Mouse (Mus musculus) ES-E14 (cell line): ENCODE measurements around the gene Marco.

Source experiments
- CHD2 ChIP-seq: IDR thresholded peaks from 2 replicates; pipeline ENCODE4 v1.6.1; 2014; ENCODE audit warnings: mild to moderate bottlenecking, low read depth, low read length, inconsistent platforms
- HCFC1 ChIP-seq: IDR thresholded peaks from 2 replicates; pipeline ENCODE4 v1.6.1; 2012; ENCODE audit warnings: low read length, inconsistent platforms, borderline replicate concordance; ENCODE audit not compliant: insufficient read depth
- MAFK ChIP-seq: IDR thresholded peaks from 2 replicates; pipeline ENCODE4 v1.6.1; 2014; ENCODE audit warnings: mild to moderate bottlenecking, low read depth, low read length, inconsistent platforms; ENCODE audit not compliant: insufficient read depth
- ZC3H11A ChIP-seq: IDR thresholded peaks from 2 replicates; pipeline ENCODE4 v1.6.1; 2012; ENCODE audit warnings: low read depth, mild to moderate bottlenecking, inconsistent platforms, low read length, borderline replicate concordance

DNA sequence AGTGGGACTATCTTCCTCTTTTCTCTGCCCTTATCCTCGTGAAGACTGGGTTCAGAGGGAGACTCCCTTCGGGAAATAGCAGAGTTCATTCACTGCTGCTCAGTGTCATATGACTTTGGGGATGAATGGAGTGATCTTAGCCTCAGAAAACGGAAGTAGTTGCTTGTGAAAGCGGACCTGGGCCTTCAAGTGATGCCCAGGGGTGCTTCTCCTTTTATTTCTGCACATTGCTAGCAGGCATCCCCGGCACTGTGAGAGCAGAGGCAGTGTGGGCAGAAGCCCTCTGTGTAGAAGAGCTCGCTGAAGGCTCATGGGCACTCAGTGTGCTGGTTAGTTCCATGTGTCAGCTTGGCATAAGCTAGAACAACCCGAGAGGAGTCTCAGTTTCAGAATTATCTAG is 12.8 kb upstream of the Marco start:
- TF ChIP-seq HCFC1: no peak
- no peak for TF ChIP-seq MAFK
- no peak for TF ChIP-seq ZC3H11A
- no peak for TF ChIP-seq CHD2
